Mouse (Mus musculus): ENCODE data around the gene Slc25a44.
"Not testable (repeated sequence)": the region's sequence is repeated elsewhere in the genome, so short reads cannot be mapped to it uniquely, and the experiment has no call there.

The Slc25a44 gene

DNA sequence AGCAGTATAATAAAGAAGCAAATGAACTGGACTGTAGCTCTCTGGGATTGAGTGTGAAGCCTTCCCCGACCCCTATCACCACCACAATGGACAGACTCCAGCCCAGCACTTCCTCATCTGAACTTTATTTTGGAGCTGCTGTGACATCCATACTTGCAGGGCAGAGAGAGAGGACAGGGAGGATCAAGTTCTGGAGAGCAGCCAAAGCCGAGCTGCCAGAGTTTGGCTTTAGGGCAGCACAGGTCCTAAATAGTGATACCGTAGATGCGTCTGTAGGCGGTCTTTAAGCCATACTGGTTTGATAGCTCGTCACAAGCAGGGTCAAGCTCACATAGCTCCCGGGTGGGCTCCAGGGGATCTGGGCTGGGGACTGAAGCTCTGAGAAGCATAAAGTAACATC lies 56.4 kb downstream of the Slc25a44 start:
- in situ Hi-C loops (cut with MboI, MseI): not testable (repeated sequence)

DNA sequence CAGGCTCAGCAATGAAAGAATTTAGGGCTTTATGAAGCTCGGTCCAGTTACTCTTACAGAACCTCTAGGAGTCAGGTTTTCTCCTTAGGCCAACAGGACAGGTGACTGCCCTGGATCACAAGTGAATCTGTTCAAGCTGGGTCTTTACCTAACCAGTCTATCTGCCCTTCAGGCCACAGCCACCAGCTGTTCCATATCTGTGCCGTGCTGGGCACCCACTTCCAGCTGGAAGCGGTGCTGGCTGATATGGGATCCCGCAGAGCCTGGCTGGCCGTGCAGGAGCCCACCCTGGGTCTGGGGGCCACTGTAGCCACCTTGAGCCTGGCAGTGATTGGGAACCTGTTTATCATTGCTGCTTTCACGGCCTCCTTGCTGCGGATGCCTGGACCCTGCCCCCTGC lies 57.4 kb downstream of the Slc25a44 start:
- in situ Hi-C loops (cut with MboI, MseI): not testable (repeated sequence)

DNA sequence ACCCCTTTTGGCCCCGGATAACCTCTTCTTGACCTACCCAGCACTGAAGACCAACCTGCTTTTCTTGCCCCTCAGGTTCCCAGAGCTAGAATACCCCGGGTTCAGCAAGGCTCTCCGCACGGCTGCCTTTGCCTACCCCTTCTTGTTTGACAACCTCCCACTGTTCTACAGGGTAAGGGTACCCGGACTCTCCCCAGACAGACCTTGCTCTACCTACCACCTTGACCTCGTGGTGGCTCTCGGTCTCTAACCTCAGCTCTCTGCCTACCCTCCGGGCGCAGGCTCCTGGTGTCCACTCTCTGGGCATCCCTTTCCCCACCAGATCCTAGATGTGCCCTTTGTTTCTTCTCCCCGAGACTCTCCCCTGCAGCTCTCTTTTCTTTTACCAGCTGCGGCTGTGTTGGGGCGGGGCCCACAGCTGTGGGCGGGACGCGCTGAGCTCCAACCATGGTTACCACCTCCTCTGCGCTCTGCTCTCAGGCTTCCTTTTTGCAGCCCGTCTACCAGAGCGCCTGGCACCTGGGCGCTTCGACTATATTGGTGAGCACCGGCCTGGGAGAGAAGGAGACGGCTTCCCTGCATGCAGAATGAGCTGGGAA lies 58.0 kb downstream of the Slc25a44 start:
- in situ Hi-C loops (cut with MboI, MseI): not testable (repeated sequence)

DNA sequence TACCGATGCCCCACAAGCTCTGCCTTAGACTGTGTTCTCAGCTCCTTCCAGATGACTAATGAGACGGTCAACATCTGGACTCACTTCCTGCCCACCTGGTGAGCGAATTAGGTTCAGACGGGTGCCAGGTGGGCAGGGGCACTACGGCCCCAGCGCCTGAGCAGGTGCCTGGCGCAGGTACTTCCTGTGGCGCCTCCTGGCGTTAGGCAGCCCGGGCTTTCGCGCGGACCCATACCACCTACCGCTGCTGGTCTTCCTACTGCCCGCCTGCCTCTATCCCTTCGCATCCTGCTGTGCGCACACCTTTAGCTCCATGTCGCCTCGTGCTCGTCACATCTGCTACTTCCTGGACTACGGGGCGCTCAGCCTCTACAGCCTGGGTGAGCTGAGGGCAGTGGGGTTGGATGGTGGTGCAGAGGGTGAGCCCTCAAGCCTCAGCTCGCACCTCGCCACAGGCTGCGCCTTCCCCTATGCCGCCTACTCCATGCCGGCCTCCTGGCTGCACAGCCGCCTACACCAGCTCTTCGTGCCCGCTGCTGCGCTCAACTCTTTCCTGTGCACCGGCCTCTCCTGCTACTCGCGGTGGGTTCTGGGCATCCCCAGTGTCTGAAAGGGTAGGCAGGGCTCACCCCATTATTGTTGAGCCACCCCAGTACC lies 59.1 kb downstream of the Slc25a44 start:
- in situ Hi-C loops (cut with MboI, MseI): no loop called here

DNA sequence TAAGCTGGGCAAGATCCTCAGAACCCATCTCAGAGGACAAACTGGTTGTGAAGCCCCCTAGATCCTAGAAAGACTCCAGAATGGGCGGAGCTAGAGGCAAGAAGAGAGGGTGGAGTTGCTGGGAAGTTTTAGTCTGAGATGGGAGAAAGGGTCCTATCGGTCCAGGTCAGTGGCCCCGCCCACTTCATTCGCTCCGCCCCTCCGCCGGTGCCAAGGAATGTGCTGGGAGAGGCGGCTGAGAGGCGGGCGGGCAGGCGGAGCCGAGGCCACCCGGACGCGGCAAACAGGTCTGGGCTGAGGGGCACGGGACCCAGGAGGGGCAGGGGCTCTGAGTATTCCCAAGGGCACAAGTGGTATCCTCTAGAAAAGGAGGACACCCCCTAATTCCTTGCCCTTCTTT lies 60.6 kb downstream of the Slc25a44 start, which contains the start of gene Paqr6:
Paqr6 (plus strand) TSS at position 248 of the 400 bp plus-strand sequence.
- in situ Hi-C loops (cut with MboI, MseI): no loop called here

DNA sequence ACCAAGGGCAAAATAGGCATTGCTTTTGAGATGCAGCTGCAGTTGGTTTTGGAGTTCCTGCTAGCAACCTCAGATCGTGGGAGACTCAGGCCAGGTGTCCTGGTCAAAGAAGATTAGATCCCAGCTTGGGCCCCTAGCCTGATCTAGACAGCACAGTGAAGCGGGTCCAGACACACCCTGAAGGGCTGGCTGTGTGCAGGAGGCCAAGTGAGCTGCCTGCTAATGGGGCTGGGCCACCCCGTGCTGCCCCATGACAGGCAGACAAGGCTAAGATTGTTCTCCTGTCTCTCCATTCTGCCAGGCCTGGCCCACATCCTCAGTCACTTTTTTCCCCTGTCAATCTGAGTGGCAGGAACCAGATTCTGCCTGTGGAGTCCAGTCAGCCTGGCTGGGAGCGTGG lies 61.2 kb downstream of the Slc25a44 start:
- in situ Hi-C loops (cut with MboI, MseI): no loop called here

DNA sequence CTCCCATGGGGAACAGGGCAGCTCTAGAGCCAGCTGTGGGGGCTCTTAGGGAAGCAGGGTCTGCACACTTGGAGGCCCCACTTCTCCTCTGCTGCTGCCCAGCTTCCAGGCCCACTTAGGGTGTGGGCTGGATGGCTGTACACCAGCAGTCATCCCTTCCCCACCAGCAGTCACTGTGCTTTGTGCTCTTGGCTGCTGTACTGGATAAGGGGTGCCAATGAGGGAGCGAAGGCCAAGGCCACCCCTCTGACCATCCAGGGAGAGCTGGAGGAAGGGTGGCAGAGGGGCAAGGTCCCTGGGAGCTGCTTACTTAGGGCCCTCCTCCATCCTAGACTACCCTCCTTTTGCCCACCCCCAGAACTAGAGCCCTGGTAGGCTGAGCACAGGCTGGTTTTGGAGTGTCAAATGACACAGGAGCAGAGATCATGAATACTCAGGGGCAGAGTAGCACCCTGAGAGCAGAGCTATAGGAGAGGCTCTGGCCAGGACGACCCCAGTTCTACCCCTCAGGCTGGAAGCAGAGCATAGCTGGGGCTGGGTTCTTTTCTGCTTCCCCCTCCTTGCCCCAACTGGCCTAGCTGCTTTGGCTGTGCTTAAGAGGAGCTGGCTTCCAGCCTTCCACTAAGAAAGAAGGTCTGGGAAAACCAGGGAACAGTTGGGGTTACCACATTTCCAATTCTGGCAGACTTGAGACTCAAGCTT lies 63.2 kb downstream of the Slc25a44 start:
- in situ Hi-C loops (cut with MboI, MseI): no loop called here

DNA sequence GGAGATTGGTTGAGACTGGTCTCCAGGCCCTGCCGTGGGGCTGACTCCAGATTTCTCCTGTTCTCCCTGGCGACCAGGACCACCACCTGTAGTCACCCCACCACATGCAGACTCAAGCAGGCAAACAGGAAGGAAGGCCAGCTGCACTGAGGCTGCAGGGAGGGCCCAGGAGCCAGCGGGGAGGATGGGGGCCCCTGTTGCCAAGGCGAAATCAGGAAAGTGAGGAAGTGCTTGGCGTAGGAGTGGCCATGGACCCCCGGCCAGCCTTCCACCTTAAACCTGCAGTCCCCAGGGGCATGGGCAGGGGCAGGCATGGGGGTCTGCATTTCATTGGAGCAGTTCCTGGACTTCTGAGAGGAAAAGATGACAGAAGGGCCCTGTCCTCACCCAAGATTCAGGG lies 63.8 kb downstream of the Slc25a44 start:
- in situ Hi-C loops (cut with MboI, MseI): no loop called here

Data from T-helper 17 cell (primary cell).